Mouse (Mus musculus): Measurements from ENCODE around the gene Hmgn2.

Hmgn2 gene

DNA sequence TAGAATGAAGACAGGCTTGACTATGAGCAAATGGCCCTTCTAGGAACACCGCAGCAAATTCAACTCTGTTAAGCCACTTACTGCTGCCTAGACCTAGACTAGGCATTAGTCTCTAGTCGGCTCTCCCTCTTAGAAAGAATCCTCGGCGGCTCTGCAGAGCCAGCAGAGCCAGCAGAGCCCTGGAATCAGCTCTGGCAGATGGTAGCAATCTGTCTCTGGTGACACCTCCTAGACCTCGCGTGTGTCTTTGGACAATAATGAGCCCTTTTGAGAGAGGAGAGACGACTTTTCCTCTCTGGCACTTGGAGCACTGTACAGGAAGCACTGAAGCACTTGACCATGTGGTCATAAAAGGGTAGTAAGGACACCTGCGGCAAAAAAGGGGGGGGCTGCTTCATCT is 3.3 kb upstream of the Hmgn2 start:
- peak; percentile 48 for DNase-seq

DNA sequence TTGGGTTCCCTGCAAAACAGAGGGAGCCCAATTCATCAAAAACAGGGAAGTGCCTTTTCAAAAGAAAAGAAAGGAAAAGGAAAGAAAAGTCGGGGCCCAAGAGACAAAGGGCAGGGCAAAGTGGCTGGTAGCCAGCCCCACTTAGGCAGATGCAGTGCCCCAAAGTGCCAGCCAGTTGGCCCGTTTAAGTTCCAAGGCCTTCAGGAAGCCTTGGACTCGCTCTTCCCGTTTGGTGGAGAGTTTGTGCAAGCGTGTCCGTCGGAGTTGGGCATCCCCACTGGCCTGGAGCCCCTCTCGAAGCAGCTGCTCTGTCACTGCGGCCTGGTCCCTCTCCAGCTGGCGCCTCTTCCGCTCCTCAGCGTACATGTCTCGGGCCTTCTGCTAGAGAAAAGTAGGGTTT is 2.4 kb upstream of the Hmgn2 start:
- peak; percentile 32 for DNase-seq

DNA sequence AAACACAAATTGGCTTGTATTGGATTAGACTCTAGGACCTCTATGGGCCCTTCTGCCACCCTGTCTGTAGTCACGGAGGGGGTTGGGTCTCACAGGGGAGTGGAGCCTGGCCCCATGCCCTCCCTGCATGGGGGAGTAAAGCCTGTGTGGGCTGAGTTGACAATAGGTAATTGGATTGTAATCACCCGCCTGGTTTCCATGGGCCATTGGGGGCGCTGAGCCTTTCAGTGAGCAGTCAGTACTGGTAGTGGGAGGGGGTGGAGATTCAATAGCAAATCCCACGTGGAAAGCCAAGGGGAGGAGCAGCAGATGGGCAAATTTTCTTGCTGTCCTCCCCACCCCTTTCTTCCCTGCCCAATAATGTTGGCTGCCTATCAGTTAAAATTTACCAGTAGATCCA is 1.7 kb upstream of the Hmgn2 start:
- DNase-seq, result peak; percentile 52

DNA sequence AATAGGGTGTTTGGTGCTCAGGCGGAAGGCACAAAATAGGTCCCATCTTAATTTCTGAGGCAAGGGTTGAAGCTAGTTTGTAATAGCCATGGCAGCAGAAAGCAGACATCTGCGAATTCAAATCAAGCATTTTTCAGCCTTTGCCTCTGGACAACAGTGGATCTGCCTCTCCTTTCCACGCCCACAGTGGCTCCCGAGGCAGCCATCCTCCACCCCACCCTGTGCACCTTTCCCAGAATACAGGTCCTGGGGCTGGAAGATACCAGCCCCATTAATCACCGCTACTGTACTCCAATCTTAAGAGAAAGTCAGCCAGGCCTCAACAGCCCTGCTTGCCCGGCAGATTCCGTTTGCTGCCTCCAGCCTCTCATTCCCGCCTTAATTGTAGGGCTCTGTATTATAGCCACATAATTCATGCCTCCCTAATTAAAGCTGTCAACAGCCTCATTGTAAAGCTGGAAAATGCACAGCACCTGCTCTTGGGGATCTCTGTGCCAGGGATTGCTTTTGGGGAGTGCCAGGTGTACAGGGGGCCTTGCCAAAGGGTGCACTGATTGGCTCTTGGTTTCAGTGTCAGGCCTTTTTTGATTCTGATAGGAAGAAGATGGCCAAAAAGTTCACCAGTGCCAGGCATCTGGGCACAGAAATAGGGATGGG is 792 bp upstream of the Hmgn2 start:
- DNase-seq, result peak; percentile 38

GRCm38 (mm10) chr4:133967866-133968149 is 642 bp downstream of the Hmgn2 start:
- peak; percentile 92 for DNase-seq

GRCm38 (mm10) chr4:133967138-133967865 is 1.1 kb downstream of the Hmgn2 start:
- peak; percentile 97 for DNase-seq

DNA sequence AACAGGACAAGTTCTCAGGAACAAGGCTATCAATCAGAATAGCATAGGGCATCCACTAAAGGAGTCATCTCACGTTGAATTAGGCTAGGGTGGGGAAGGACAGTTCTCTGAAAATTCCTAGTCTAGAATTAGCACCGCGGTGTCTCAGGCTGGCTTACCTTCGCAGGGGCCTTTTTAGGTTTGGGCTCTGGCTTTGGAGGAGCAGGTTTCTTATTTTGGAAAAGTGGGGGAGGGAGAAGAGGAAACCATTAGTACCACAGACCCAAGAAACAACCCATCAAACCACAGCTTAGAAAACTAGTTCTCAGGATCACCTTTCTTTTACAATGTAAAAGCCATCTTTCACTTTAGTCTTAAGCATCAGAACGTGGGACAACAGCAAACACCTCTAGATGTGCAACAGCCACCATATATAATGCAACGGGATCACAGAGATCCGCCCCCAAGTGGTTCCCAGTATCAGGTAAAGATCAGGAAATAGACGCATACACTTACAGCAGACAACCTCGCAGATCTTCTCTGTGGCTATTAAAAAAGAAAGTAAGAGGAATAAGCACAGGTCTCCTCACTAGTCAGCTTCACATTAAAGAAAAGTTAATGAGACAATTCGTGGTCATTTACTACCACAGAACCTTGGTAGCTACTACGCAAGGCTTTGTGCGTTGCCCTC is 2.0 kb downstream of the Hmgn2 start:
- peak; percentile 30 for DNase-seq

DNA sequence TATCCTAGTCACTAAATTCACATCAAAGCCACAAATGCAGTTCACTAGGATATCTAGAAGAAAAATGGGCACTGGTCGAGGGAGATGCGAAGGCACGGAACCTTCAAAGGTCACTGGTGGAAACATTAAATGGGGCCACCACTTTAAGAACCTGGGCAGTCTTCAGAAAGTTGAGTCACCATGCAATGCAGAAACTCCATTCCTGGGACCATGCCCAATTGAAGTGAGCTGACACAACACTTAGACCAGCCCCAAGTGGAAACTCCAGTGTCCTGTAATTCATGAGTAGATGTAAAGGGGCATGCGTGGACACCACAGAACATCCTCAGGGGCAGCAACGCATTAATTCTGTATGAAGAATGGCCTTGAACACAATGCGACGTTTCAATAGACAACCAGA is 5.9 kb downstream of the Hmgn2 start:
- no peak for DNase-seq

DNA sequence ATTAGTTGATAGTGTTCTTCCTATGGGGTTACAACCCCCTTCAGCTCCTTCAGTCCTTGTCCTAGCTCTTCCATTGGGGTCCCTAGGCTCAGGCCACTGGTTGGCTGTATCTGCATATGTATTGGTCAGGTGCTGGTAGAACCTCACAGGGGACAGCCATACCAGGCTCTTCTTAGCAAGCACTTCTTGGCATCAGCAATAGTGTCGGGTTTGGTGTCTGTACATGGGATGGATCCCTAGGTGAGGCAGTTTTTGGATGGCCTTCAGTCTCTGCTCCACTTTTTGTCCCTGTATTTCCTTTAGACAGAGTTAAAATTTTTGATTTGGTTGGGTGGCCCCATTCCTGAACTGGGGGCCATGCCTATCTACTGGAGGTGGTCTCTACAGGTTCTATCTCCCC is 9.6 kb downstream of the Hmgn2 start:
- no peak for DNase-seq

DNA sequence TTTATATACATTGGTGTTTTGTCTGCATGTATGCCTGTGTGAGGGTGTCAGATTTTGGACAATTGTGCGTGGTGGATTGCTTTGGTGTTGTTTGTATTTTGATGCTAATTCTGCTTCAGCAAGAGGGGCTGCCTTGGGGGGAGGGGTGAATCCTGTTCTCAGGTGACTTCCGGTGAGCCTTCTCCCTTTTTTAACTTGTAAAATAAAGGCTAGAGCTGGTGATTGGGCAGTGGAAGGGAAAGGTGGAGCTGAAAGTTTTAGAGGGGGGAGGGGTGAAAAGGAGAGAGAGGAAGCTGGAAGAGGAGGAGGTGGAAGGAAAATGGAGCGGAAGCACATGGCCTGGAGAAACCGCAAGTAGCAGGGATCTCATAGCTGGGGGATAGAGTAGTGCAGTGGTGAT is 12.1 kb downstream of the Hmgn2 start:
- no peak for DNase-seq

- no peak for DNase-seq
Observed at GRCm38 (mm10) chr4:133946736-133947135, 21.7 kb downstream of the Hmgn2 start.

DNA sequence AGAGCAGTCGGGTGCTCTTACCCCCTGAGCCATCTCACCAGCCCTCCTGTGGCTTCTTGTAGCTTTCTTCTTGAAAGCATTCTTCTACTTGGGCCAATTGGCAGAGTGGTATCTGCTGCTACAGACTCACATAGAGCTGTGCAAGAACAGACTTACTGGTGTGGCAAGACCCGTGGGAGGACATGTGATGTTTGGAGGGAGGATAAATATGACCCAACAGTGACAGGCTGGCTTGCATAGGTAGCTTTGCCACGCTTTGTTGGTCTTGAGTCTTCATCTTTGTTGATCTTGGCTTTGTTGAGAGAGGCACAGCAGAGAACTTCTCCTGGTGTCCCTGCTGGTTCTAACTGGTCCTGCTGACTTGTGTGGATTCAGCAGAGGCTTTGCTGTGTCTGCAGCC is 24.7 kb downstream of the Hmgn2 start:
- DNase-seq, result no peak

DNA sequence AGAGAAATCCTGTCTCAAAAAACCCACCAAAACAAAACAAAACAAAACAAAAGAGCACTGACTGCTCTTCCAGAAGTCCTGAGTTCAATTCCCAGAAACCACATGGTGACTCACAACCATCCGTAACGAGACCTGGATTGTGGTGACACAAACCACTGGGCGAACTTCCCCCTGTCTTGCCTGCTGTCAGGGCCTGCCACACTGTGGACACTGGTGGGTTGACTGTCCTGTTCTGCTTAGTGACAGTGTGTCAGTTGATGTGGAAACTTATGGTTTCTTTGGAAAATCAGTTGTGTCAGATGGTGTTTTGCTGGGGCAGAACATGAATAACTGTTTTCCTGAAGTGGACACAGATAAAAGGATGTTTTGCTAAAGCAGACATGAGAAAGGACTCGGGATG is 25.8 kb downstream of the Hmgn2 start:
- DNase-seq, result no peak

DNA sequence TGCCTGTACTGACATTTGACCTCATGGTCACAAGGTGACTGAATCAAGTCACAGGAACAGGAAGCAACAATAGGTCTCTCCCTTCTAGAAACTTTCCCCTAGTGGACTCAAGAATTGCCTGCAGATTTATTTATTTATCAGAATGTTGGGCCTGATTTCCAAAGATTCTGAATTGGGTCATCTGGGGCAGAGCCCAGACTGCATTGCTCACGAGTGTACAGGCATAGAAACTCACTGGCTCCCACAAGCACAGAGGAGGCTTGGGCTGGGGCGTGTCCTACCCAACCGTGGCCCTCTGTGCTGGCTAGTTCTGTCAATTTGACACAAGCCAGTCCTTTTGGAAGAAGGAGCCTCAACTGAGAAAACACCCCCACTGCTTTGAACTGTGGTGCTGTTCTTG is 26.9 kb downstream of the Hmgn2 start:
- no peak for DNase-seq

DNA sequence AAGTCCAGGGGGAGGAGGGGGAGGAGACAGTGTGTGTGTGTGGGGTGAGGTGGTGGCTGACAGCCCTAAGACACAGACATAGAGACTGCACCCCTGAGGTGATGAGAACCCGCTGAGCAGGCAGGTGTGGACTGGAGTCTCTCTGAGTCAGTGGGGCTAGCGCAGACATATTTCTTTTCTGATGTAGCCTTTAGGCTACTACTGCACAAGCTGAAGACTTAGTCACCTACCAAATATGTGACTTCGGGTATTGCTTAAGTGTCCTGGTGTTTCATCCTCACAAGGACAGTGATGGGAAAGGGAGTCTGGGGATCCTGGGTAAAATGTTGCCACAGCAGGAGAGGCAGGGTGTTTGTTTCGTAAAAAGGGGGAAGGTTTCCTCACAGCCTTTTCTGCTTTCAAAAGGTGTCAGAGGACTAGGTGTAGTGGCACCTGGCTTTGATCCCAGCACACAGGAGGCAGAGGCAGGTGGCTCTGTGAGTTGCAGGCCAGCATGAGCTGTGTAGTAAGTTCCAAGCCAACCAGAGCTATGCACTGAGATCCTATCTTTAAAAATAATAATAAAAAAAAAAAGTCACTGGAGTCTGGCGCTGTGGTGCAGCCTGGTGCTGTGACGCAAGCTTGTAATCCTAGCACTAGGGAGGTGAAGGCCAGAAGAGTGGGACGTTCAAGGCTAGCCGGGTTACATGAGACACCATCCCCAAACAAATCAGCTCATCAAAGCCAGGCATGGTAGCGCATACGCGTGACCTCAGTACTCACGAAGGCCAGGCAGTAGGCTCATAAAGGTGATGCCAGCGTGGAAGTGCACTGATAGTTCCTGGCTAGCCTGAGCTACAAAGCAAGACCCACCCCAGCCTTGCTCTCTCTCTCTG is 27.8 kb downstream of the Hmgn2 start:
- DNase-seq, result no peak

DNA sequence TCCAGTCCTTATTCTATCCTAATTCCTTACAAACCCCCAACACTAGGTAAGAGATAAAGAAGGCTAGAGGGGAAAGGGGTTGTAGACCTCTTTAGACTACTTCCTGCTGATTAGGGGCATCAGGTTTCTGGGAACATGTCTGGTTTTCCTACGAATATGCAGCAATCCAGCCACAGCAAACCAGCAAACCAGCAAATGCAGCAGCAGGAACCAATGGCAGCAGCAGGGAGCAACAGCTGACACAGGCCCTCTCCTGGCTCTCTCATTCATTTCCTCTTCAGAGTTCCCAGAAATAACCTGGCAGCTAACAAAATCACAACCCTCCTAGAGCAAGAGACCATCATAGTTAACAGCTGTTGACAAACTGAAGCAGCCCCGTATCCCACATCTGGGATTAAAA is 30.4 kb downstream of the Hmgn2 start:
- DNase-seq, result no peak

GRCm38 (mm10) chr4:133931785-133932184 is 36.7 kb downstream of the Hmgn2 start:
- no peak for DNase-seq

- no peak for DNase-seq
Observed at GRCm38 (mm10) chr4:133931349-133931748, 37.1 kb downstream of the Hmgn2 start.

GRCm38 (mm10) chr4:133929278-133929670 is 39.2 kb downstream of the Hmgn2 start:
- DNase-seq, result no peak

DNA sequence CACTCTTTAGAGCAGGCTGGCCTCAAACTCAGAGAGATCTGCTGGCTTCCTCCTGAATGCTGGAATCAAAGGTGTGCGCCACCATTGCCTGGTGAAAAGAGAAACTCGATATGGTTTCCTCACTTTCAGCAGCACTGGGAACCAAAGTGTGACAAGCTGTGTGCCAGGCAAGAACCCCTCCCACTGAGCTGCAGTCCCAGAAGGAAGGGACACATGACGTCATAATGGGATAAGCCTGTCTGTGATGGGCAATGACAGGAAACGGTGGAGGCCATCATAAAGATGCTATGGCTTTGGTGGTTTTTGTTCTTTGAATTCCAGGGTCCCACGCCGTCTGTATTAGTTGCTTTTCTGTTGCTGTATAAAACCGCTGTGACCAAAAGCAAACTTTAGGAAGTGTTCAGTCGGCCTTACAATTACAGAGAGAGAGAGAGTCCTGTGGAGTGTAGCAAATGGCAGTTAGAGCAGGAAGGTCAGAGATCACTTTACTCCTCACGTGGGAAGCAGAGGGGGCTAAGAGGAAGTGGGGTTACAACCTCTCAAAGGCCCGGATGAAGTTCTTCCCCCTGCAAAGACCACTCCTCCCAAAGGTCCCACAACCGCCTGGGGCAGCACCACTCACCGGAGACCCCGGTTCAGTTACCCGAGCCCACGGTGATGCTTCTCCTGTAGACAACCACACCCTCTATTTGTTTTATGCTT is 39.7 kb downstream of the Hmgn2 start:
- no peak for DNase-seq

- no peak for DNase-seq
Observed at GRCm38 (mm10) chr4:133925204-133925603, 43.2 kb downstream of the Hmgn2 start.

DNA sequence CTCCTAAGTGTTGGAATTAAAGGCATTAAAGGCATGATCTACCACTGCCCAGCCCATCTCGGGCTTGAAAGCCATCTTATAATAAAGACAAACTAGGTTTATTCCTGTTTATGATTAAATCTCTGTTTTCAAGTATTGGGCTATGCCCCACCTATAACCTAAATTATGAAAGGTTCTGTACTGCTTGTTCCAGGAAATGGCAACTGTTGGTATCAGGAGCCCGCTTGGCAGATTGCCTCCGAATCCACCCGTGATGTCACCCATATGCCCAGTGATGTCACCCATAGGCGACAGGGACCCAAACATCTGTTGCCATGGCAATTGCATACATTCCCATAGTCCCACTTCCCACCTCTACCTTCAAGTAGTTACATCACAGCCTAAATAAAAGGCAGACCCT is 44.7 kb downstream of the Hmgn2 start:
- no peak for DNase-seq
